Mouse (Mus musculus) heart, embryonic 10.5 days (tissue): Measurements from ENCODE around the gene Micu1. TPM values are rescaled to one million over a fixed set of nuclear protein-coding genes. Genes with fewer than 3 reads are reported as not detected.

ENCODE experiments used
- DNase-seq: peaks from one replicate; pipeline ENCODE4 v3.0.0-alpha.2; 2017; ENCODE audit warnings: low spot score
- H3K27ac ChIP-seq: fragments of 300-500 bp; sonication (generic); 2 replicates; pipeline ENCODE4 v1.5.1; 2016; ENCODE audit warnings: mild to moderate bottlenecking
- H3K27me3 ChIP-seq: fragments of 300-500 bp; sonication (generic); 2 replicates; pipeline ENCODE4 v1.6.1; 2016; ENCODE audit warnings: mild to moderate bottlenecking; ENCODE audit not compliant: poor library complexity, insufficient read depth, severe bottlenecking
- H3K36me3 ChIP-seq: fragments of 300-500 bp; sonication (generic); 2 replicates; pipeline ENCODE4 v1.6.1; 2016; ENCODE audit warnings: mild to moderate bottlenecking, moderate library complexity
- H3K4me1 ChIP-seq: fragments of 300-500 bp; sonication (generic); 2 replicates; pipeline ENCODE4 v1.6.1; 2016; ENCODE audit warnings: mild to moderate bottlenecking
- H3K4me3 ChIP-seq: fragments of 300-500 bp; sonication (generic); 2 replicates; pipeline ENCODE4 v1.5.1; 2016; ENCODE audit warnings: mild to moderate bottlenecking, moderate library complexity
- H3K9me3 ChIP-seq: fragments of 300-500 bp; sonication (generic); 2 replicates; pipeline ENCODE4 v1.6.1; 2016; ENCODE audit warnings: mild to moderate bottlenecking, moderate library complexity
- WGBS: fragments of 180-500 bp; shearing (Covaris S2); methylation state at CpG from one replicate; pipeline ENCODE4 v1.1.7; 2016; 5-methylcytosine and 5-hydroxymethylcytosine counted together
- polyA plus RNA-seq: library from polyadenylated mRNA; unstranded; fragments of >200 nt; fragmentation: Nextera tagmentation; extraction: Ambion mirVana; gene quantifications from 2 replicates; pipeline ENCODE4 v1.2.1, GENCODE M21; 2016

Gene Micu1
- polyA plus RNA-seq, 1 experiment from 2014 or later: 45.4 TPM

- 21% methylated on average over 4 of the region's 4 CpGs for WGBS
- no peak for DNase-seq
- no peaks in the 10 kb centered on the region for H3K27me3 ChIP-seq
- peaks cover 74% of the 10 kb centered on the region for H3K4me1 ChIP-seq
- peak overlapping the region; percentile 92 for H3K27ac ChIP-seq
- H3K4me3 ChIP-seq: no peak overlapping the region
- peaks cover 26% of the 10 kb centered on the region for H3K36me3 ChIP-seq
- H3K9me3 ChIP-seq: no peaks in the 10 kb centered on the region
Measured at GRCm38 (mm10) chr10:59900939-59901338, 198.7 kb downstream of the Micu1 start.

DNA sequence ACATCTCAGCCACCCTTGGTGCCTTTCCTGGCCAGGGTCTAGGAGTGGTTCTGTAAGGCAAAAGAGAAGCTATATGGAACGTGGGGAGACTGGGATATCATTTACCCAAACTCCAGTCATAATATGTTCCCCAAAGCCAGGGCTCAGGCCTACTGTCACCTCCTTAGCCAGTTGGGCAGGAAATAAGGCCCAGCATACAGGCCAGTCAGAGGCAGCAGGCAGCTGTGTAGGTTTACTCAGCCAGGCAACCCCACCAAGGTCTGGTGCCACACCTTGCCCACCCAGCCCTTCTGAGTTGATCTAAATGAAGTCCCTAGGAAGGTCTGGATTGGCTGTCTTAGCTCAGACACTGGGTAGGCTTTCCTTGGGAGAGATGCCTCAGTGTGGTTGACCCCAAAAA lies 199.2 kb downstream of the Micu1 start:
- H3K27ac ChIP-seq: peak overlapping the region; percentile 92
- 84% methylated on average over 1 of the region's 1 CpGs for WGBS

DNA sequence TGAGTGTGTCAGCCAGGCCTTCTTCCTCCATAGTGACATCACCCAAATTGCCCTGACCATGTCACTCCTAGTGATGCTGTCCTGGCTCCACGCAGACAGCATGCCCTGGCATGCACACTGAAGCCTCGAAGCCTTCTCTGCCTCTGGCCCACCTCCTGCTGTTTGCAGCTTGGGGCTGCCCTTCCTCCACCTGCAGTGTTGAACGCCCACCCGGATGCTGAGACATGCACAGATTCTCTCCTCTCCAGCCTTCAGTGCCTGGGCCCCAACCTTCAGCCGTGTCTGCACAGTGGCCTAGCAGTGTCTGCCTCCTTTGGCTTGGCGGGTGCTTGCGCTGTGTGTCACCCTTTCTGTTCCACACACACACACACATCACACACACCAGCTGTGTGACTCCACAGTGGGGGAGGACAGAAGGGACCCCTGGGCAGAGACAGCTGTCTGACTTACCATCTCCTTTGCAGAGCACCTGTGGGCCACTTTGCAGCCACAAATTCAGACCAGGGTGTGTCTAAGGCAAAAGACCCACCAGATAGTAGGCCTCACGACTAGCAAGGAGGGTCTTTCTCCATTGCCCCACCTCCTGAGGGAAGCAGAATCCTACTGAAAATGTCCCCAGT lies 199.8 kb downstream of the Micu1 start:
- Histone ChIP-seq H3K4me1 (peaks cover 66% of the 10 kb centered on the region), H3K27ac (peak overlapping the region; percentile 92)
- no peak for DNase-seq

More for the DNA sequence above, 199.2 kb downstream of the Micu1 start:
- Histone ChIP-seq H3K27me3 (no peaks in the 10 kb centered on the region), H3K36me3 (peaks cover 21% of the 10 kb centered on the region), H3K4me3 (no peak overlapping the region), H3K4me1 (peaks cover 70% of the 10 kb centered on the region), H3K9me3 (no peaks in the 10 kb centered on the region)
- no peak for DNase-seq

DNA sequence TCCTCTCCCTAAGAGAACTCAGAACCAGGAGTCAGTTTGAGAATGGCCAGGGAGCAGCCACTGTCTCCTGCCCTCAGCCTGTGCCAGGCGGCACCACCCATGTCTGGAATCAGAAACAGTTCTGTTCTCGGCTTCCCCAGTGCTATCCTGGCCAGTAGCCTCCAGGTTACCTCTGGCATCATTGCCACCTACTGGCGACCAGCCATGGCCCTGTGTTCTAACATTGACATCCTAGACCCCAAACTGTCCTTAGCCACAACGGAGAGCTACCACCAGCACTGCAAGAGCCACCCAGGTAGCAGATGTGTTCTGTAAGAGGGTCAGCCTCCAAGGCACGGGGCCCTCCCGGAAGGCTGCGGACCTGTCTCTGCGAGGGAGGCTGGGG lies 200.3 kb downstream of the Micu1 start:
- peak overlapping the region; percentile 37; the same call in 1 of the 2 replicates for H3K27ac ChIP-seq
- no peak overlapping the region for H3K4me3 ChIP-seq
- H3K27me3 ChIP-seq: no peaks in the 10 kb centered on the region
- peaks cover 9% of the 10 kb centered on the region for H3K36me3 ChIP-seq
- no peak for DNase-seq
- H3K9me3 ChIP-seq: no peaks in the 10 kb centered on the region
- WGBS: 73% methylated on average over 8 of the region's 8 CpGs
- peaks cover 66% of the 10 kb centered on the region for H3K4me1 ChIP-seq

More for the DNA sequence above, 199.8 kb downstream of the Micu1 start:
- H3K4me3 ChIP-seq: no peak overlapping the region
- WGBS: 76% methylated on average over 8 of the region's 8 CpGs
- no peaks in the 10 kb centered on the region for H3K9me3 ChIP-seq
- peaks cover 14% of the 10 kb centered on the region for H3K36me3 ChIP-seq
- H3K27me3 ChIP-seq: no peaks in the 10 kb centered on the region

- no peak overlapping the region for H3K4me3 ChIP-seq
- 57% methylated on average over 7 of the region's 7 CpGs for WGBS
- H3K4me1 ChIP-seq: peaks cover 68% of the 10 kb centered on the region
- peak overlapping the region; percentile 37; the same call in 1 of the 2 replicates for H3K27ac ChIP-seq
- H3K27me3 ChIP-seq: no peaks in the 10 kb centered on the region
- no peaks in the 10 kb centered on the region for H3K9me3 ChIP-seq
- H3K36me3 ChIP-seq: peaks cover 5% of the 10 kb centered on the region
- DNase-seq: no peak
Measured at GRCm38 (mm10) chr10:59903170-59903569, 200.9 kb downstream of the Micu1 start.

DNA sequence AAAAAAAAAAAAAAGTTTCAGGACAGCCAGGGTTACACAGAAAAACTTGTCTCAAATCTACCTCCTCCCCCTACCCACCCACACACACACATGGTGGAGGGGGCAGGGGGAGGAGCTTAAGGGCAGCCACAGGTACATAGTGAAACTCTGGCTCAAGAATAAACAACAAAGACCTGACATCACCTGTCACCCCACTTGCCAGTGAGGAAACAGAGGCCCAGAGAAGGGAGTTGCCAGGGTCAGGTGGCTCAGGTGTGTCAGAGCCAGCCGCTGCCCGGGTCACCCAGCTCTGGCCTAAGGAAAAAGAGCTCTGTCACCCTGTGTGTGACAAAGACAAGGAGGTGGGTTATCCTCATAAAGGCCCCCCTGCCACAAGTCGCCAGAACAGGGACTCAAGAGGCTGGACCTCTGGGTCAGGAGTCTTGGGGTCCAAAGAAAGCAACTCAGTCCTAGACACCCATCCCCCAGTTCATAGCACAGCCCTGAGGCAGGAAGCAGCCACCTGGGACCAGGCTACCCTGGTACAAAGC lies 204.9 kb downstream of the Micu1 start:
- 65% methylated on average over 3 of the region's 3 CpGs for WGBS
- Histone ChIP-seq H3K36me3 (no peaks in the 10 kb centered on the region), H3K27ac (peak overlapping the region; percentile 91), H3K9me3 (no peaks in the 10 kb centered on the region), H3K4me1 (peaks cover 62% of the 10 kb centered on the region), H3K4me3 (0 out of 2 replicates have a peak overlapping the region, but pooled peaks have one; percentile 22), H3K27me3 (peaks cover 5% of the 10 kb centered on the region; the same call in 1 of the 2 replicates)
- DNase-seq: no peak

DNA sequence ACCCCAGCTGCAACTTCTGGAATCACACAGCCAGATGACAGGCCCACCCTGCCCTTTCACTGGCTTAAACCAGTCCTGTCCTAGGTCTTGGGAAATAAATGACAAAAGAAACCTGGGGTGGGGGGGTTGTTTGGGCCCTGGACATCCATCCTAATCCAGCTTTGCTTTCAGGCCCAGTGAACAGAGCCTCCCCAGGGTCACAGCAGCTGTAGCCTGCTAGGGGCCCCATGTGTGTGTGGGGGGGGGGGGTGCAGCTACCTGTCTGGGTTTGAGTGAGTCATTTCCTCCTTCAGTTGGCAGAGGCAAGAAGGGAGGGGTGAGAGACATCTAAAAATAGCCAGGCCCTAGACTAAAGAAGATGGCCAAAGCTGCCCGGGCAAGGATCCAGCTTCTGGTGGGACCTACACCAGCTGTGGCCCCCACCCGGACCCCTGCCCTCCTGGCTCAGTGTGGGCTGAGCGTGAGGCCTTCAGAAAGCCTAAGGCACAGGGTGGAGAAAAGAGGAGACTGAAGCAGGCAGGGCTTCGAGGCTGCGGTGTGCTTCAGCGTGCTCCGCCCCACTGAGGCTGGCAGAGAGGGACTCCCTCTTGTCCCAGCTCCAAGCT lies 205.5 kb downstream of the Micu1 start:
- H3K4me3 ChIP-seq: peak overlapping the region; percentile 22; the same call in 1 of the 2 replicates
- H3K4me1 ChIP-seq: peaks cover 56% of the 10 kb centered on the region
- DNase-seq: no peak
- peak overlapping the region; percentile 91 for H3K27ac ChIP-seq
- 41% methylated on average over 7 of the region's 7 CpGs for WGBS
- no peaks in the 10 kb centered on the region for H3K36me3 ChIP-seq
- H3K9me3 ChIP-seq: no peaks in the 10 kb centered on the region
- peaks cover 8% of the 10 kb centered on the region; the same call in 1 of the 2 replicates for H3K27me3 ChIP-seq

- DNase-seq: no peak
- H3K9me3 ChIP-seq: no peaks in the 10 kb centered on the region
- 33% methylated on average over 7 of the region's 7 CpGs for WGBS
- H3K4me1 ChIP-seq: peaks cover 46% of the 10 kb centered on the region
- H3K27me3 ChIP-seq: peaks cover 11% of the 10 kb centered on the region; the same call in 1 of the 2 replicates
- H3K4me3 ChIP-seq: peak overlapping the region; percentile 25
- peak overlapping the region; percentile 91 for H3K27ac ChIP-seq
- H3K36me3 ChIP-seq: no peaks in the 10 kb centered on the region
Measured at GRCm38 (mm10) chr10:59908776-59909315, 206.6 kb downstream of the Micu1 start.

DNA sequence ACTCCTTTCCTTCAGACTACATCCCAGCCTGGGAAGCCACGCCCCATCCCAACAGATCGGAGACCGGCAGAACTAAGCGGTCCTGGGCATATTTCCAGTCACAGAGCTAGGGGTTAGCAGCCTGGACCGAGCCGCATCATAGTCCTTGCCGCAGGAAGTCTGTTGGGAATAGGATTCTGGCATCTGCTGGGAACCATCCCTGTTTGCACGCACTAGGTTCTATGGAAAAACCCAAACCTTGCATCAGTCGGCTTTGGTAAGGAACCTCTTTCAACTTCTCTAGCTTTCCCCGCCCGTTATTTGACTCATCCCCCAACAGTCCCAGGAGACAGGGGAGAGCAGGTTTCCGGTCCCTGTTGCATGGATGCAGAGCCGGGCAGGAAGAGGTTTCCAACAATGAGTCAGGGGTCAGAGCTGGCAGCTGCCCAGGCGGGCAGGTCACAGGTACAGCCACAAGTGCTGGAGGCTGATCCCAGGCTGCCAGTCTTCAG lies 207.1 kb downstream of the Micu1 start:
- DNase-seq: no peak
- Histone ChIP-seq H3K4me1 (peaks cover 46% of the 10 kb centered on the region), H3K27me3 (peaks cover 11% of the 10 kb centered on the region; the same call in 1 of the 2 replicates), H3K36me3 (no peaks in the 10 kb centered on the region), H3K4me3 (peak overlapping the region; percentile 25), H3K27ac (peak overlapping the region; percentile 91), H3K9me3 (no peaks in the 10 kb centered on the region)
- WGBS: 4% methylated on average over 14 of the region's 14 CpGs

DNA sequence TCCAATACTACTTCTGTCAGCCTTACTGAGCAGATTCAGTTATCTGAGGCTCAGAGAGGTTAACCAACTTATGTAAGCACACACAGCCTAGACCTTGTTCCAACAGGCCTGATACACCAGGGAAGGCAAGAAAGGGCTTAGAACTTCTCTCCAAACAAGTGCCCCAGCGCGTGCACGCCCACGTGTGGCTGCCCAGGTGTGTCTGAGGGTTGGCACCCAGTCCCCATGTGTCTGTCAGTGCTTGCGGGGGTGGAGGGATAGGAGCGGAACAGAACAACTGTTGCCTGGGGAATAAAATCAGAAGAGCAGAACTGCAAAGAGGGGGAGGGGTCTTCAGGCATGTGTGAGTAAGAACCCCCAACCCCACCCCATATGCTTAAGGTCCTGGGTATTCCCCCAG lies 208.8 kb downstream of the Micu1 start:
- Histone ChIP-seq H3K4me3 (peak overlapping the region; percentile 42; the same call in 1 of the 2 replicates), H3K27me3 (peaks cover 11% of the 10 kb centered on the region; the same call in 1 of the 2 replicates), H3K9me3 (no peaks in the 10 kb centered on the region), H3K27ac (peak overlapping the region; percentile 83), H3K4me1 (peaks cover 52% of the 10 kb centered on the region), H3K36me3 (no peaks in the 10 kb centered on the region)
- 27% methylated on average over 6 of the region's 6 CpGs for WGBS
- no peak for DNase-seq

- Histone ChIP-seq H3K4me1 (peaks cover 58% of the 10 kb centered on the region), H3K4me3 (peak overlapping the region; percentile 42), H3K36me3 (no peaks in the 10 kb centered on the region), H3K27me3 (peaks cover 11% of the 10 kb centered on the region; the same call in 1 of the 2 replicates), H3K27ac (peak overlapping the region; percentile 83), H3K9me3 (no peaks in the 10 kb centered on the region)
- DNase-seq: no peak
- WGBS: 3% methylated on average over 25 of the region's 25 CpGs
Measured at GRCm38 (mm10) chr10:59911561-59912198, 209.4 kb downstream of the Micu1 start.
